Mouse (Mus musculus): ENCODE measurements around the gene Asrgl1. TPM values are rescaled to one million over a fixed set of nuclear protein-coding genes. Genes with fewer than 3 reads are reported as not detected.

Asrgl1 gene
- 16.3 and 19.8 TPM in 2 replicates for polyA plus RNA-seq (2015; fragmentation: Nextera tagmentation; extraction: Ambion mirVana)

GRCm38 (mm10) chr19:9135512-9136331, at the start of gene Asrgl1:
Gene Asrgl1 (minus strand): TSS chr19:9135636.

GRCm38 (mm10) chr19:9087821-9088220, 47.6 kb downstream of the Asrgl1 start, which contains the start of gene Scgb1a1:
Gene Scgb1a1 (minus strand): TSS chr19:9087958.

Other genes with a start within 250 kb of the Asrgl1 start
- gene 1810009A15Rik, start 246.8 kb downstream of the Asrgl1 start, polyA plus RNA-seq (2015; fragmentation: Nextera tagmentation; extraction: Ambion mirVana), result 54.0 and 56.8 TPM in 2 replicates
- not detected in 2 replicates for gene Gm49416, start 246.7 kb downstream of the Asrgl1 start, polyA plus RNA-seq (2015; fragmentation: Nextera tagmentation; extraction: Ambion mirVana)
- gene Ints5, start 242.6 kb downstream of the Asrgl1 start, polyA plus RNA-seq (2015; fragmentation: Nextera tagmentation; extraction: Ambion mirVana), result 22.6 and 23.2 TPM in 2 replicates
- 28.2 and 35.2 TPM in 2 replicates for gene Ganab, start 237.6 kb downstream of the Asrgl1 start, polyA plus RNA-seq (2015; fragmentation: Nextera tagmentation; extraction: Ambion mirVana)
- gene B3gat3, start 215.3 kb downstream of the Asrgl1 start, polyA plus RNA-seq (2015; fragmentation: Nextera tagmentation; extraction: Ambion mirVana), result 23.7 and 26.2 TPM in 2 replicates
- 2.9 and 3.7 TPM in 2 replicates for gene Rom1, start 206.3 kb downstream of the Asrgl1 start, polyA plus RNA-seq (2015; fragmentation: Nextera tagmentation; extraction: Ambion mirVana)
- 19.5 and 23.4 TPM in 2 replicates for gene Eml3, start 206.1 kb downstream of the Asrgl1 start, polyA plus RNA-seq (2015; fragmentation: Nextera tagmentation; extraction: Ambion mirVana)
- 105 and 110 TPM in 2 replicates for gene Mta2, start 193.8 kb downstream of the Asrgl1 start, polyA plus RNA-seq (2015; fragmentation: Nextera tagmentation; extraction: Ambion mirVana)
- 15.3 and 15.8 TPM in 2 replicates for gene Tut1, start 181.8 kb downstream of the Asrgl1 start, polyA plus RNA-seq (2015; fragmentation: Nextera tagmentation; extraction: Ambion mirVana)
- gene Eef1g, start 168.6 kb downstream of the Asrgl1 start, polyA plus RNA-seq (2015; fragmentation: Nextera tagmentation; extraction: Ambion mirVana), result 261 and 275 TPM in 2 replicates
- gene Ahnak, start 146.4 kb downstream of the Asrgl1 start, polyA plus RNA-seq (2015; fragmentation: Nextera tagmentation; extraction: Ambion mirVana), result 11.6 and 16.8 TPM in 2 replicates
- 0.30 and 1.2 TPM in 2 replicates for gene Scgb1a1, start 47.7 kb downstream of the Asrgl1 start, polyA plus RNA-seq (2015; fragmentation: Nextera tagmentation; extraction: Ambion mirVana)